Mouse (Mus musculus): ENCODE data around the gene Lrrfip1.

- no peak for TF ChIP-seq CTCF (IDR thresholded peaks at IDR 0.05; ENCODE audit: control insufficient read depth, insufficient read depth, low read length)
- TF ChIP-seq POLR2A (IDR thresholded peaks at IDR 0.05; ENCODE audit: borderline replicate concordance, control insufficient read depth, low read depth, low read length): no peak
Observed at GRCm38 (mm10) chr1:91123466-91123865, 124.9 kb downstream of the Lrrfip1 start.

Data from bone marrow, adult 2 months (tissue).